17 mouse cellular contexts compared by ENCODE assay signal in genomic region chr9:60187437-60187836, GRCm38 (mm10).
DNase-seq lines count a peak whose midpoint lies in the region; ATAC-seq and TF ChIP-seq lines count a peak whose summit lies in the region.
"Had no signal": no experiment of that assay in that cellular context is flagged by ENCODE, and none has a peak within 500 bp of the region (broad histone marks: within the 10 kb centered on the region; RNA-seq: fewer than 3 reads in every experiment).

No protein-coding gene starts in this region.

- H3K9me3 ChIP-seq in kidney, postnatal 0 days (replicated peaks; ENCODE audit: low read length): no peaks in the 10 kb centered on the region
- no peaks in the 10 kb centered on the region for H3K9me3 ChIP-seq in stomach, postnatal 0 days (ENCODE audit: control insufficient read depth, low read length)
- H3K9me3 ChIP-seq: liver, embryonic 12.5 days; midbrain, embryonic 12.5 days; neural tube, embryonic 15.5 days had no signal

- H3K4me1 ChIP-seq in kidney, postnatal 0 days (replicated peaks; ENCODE audit: insufficient read depth, low read length): no peaks in the 10 kb centered on the region
- H3K4me1 ChIP-seq in stomach, postnatal 0 days (replicated peaks; ENCODE audit: control insufficient read depth, insufficient read depth): no peaks in the 10 kb centered on the region
- H3K4me1 ChIP-seq: liver, embryonic 12.5 days had no signal

- peak; percentile 12 for DNase-seq in kidney, adult 11 months
- no peak for DNase-seq in kidney, adult 8-10 months
- DNase-seq in kidney, adult 18-20 months: peak; percentile 3
- peak; percentile 82 for DNase-seq in kidney, postnatal 0 days (ENCODE audit: low spot score)
- DNase-seq in stomach, postnatal 0 days (ENCODE audit: low spot score): peak; percentile 35
- DNase-seq in liver: no peak
- DNase-seq: cerebellum, adult 18-20 months; heart, postnatal 14 days; left cerebral cortex, postnatal 4 days; thymus, postnatal 25 days had no signal

- no peak overlapping the region for H3K9ac ChIP-seq in kidney, postnatal 0 days (ENCODE audit: low read depth, low read length)
- no peak overlapping the region for H3K9ac ChIP-seq in stomach, postnatal 0 days (ENCODE audit: low read length)
- H3K9ac ChIP-seq: liver, embryonic 12.5 days; midbrain, embryonic 12.5 days; neural tube, embryonic 15.5 days had no signal

- H3K27me3 ChIP-seq in kidney, postnatal 0 days (ENCODE audit: insufficient read depth, low read length): no peaks in the 10 kb centered on the region
- H3K27me3 ChIP-seq in stomach, postnatal 0 days (ENCODE audit: control insufficient read depth, insufficient read depth, low read length): no peaks in the 10 kb centered on the region
- H3K27me3 ChIP-seq: liver, embryonic 12.5 days; midbrain, embryonic 12.5 days; neural tube, embryonic 15.5 days had no signal

- TF ChIP-seq CTCF in kidney, postnatal 0 days (IDR thresholded peaks at IDR 0.05; ENCODE audit: low read depth): no peak
- no peak for TF ChIP-seq CTCF in stomach, postnatal 0 days (IDR thresholded peaks at IDR 0.05; ENCODE audit: low read depth)

- ATAC-seq in kidney, postnatal 0 days (replicated peaks; ENCODE audit: low FRiP score, low read depth): no peak
- peak; percentile 67; the same call in 1 of the 2 replicates for ATAC-seq in stomach, postnatal 0 days (ENCODE audit: low FRiP score, low TSS enrichment)
- ATAC-seq in CD4-positive, CD25-positive, alpha-beta regulatory T cell, adult 4 months: no peak
- ATAC-seq: forebrain, embryonic 14.5 days; hindbrain, embryonic 16.5 days; liver, embryonic 12.5 days had no signal

- H3K36me3 ChIP-seq in kidney, postnatal 0 days (ENCODE audit: insufficient read depth, low read length): no peaks in the 10 kb centered on the region
- no peaks in the 10 kb centered on the region for H3K36me3 ChIP-seq in stomach, postnatal 0 days (ENCODE audit: control insufficient read depth, insufficient read depth, low read length)
- H3K36me3 ChIP-seq: liver, embryonic 12.5 days; midbrain, embryonic 12.5 days; neural tube, embryonic 15.5 days had no signal

- no peak for TF ChIP-seq EP300 in stomach, postnatal 0 days (optimal IDR thresholded peaks at IDR 0.05)

- no peak overlapping the region for H3K27ac ChIP-seq in kidney, postnatal 0 days
- no peak overlapping the region; the same call in none of the 2 replicates for H3K27ac ChIP-seq in stomach, postnatal 0 days (replicated peaks)
- H3K27ac ChIP-seq: liver, embryonic 12.5 days; macrophage; midbrain, embryonic 12.5 days; neural tube, embryonic 15.5 days had no signal

- H3K4me2 ChIP-seq in kidney, postnatal 0 days (ENCODE audit: low read length): no peak overlapping the region
- no peak overlapping the region for H3K4me2 ChIP-seq in stomach, postnatal 0 days (replicated peaks; ENCODE audit: low read depth)
- H3K4me2 ChIP-seq: liver, embryonic 12.5 days; midbrain, embryonic 12.5 days; neural tube, embryonic 15.5 days had no signal

- WGBS in kidney, postnatal 0 days: 19% methylated on average over 2 of the region's 2 CpGs
- 44% methylated on average over 2 of the region's 2 CpGs for WGBS in stomach, postnatal 0 days

- H3K4me3 ChIP-seq in kidney, postnatal 0 days (replicated peaks; ENCODE audit: low read depth, low read length): no peak overlapping the region
- no peak overlapping the region for H3K4me3 ChIP-seq in stomach, postnatal 0 days (ENCODE audit: low read depth, low read length)
- H3K4me3 ChIP-seq: liver, embryonic 12.5 days; midbrain, embryonic 12.5 days; neural tube, embryonic 15.5 days had no signal

Comparison
In these comparisons a context has a peak if more than half of its experiments do, and no peak if none do; other contexts are left out.
1. DNase-seq: peak in kidney, adult 11 months (single experiment), kidney, adult 18-20 months (single experiment), kidney, postnatal 0 days (single experiment) and stomach, postnatal 0 days (single experiment); none in kidney, adult 8-10 months (0 of 2) and liver (single experiment).